Mouse (Mus musculus) kidney, embryonic 14.5 days (tissue): ENCODE data around the gene Cpt2. TPM values are rescaled to one million over a fixed set of nuclear protein-coding genes. Genes with fewer than 3 reads are reported as not detected.

Experiments used
- ATAC-seq: fragments of 200-750 bp; cut with Nextera tagmentation; 2 replicates; pipeline ENCODE4 v1.8.0; 2017; ENCODE audit warnings: moderate number of reproducible peaks, mild to moderate bottlenecking, moderate TSS enrichment, moderate library complexity; ENCODE audit not compliant: low FRiP score, low TSS enrichment
- H3K27ac ChIP-seq: fragments of 300-500 bp; sonication (generic); 2 replicates; pipeline ENCODE4 v1.5.1; 2014; ENCODE audit warnings: low read depth, mild to moderate bottlenecking, low read length, moderate library complexity, mixed read lengths
- H3K27me3 ChIP-seq: fragments of 300-500 bp; sonication (generic); 2 replicates; pipeline ENCODE4 v1.6.1; 2014; ENCODE audit warnings: mild to moderate bottlenecking, low read length; ENCODE audit not compliant: control insufficient read depth, insufficient read depth
- H3K36me3 ChIP-seq: fragments of 300-500 bp; sonication (generic); 2 replicates; pipeline ENCODE4 v1.6.1; 2014; ENCODE audit warnings: low read length, mixed read lengths; ENCODE audit not compliant: control insufficient read depth, insufficient read depth
- H3K4me1 ChIP-seq: fragments of 300-500 bp; sonication (generic); 2 replicates; pipeline ENCODE4 v1.6.1; 2014; ENCODE audit warnings: low read length, mixed read lengths; ENCODE audit not compliant: control insufficient read depth, insufficient read depth
- H3K4me2 ChIP-seq: fragments of 300-500 bp; sonication (generic); replicated peaks from 2 replicates; pipeline ENCODE4 v1.6.1; 2014; ENCODE audit warnings: low read depth, mild to moderate bottlenecking, low read length
- H3K4me3 ChIP-seq: fragments of 300-500 bp; sonication (generic); 2 replicates; pipeline ENCODE4 v1.5.1; 2014; ENCODE audit warnings: mild to moderate bottlenecking, low read length
- H3K9ac ChIP-seq: fragments of 300-500 bp; sonication (generic); 2 replicates; pipeline ENCODE4 v1.6.1; 2014; ENCODE audit warnings: low read depth, mild to moderate bottlenecking, low read length, moderate library complexity
- H3K9me3 ChIP-seq: fragments of 300-500 bp; sonication (generic); 2 replicates; pipeline ENCODE4 v1.6.1; 2016; ENCODE audit warnings: low read length; ENCODE audit not compliant: control insufficient read depth
- whole genome bisulfite sequencing: fragments of 180-500 bp; shearing (Covaris S2); extraction: QIAGEN DNeasy Blood & Tissue Kit; methylation state at CpG from one replicate; pipeline ENCODE4 v1.1.7; 2014; 5-methylcytosine and 5-hydroxymethylcytosine counted together
- polyA plus RNA-seq: library from polyadenylated mRNA; unstranded; fragments of >200 nt; fragmentation: Nextera tagmentation; extraction: Ambion mirVana; gene quantifications from 2 replicates; pipeline ENCODE4 v1.2.1, GENCODE M21; 2014

Cpt2 gene
- polyA plus RNA-seq, 1 experiment from 2014 or later = 49.5 TPM

- WGBS = 89% methylated on average over 4 of the region's 4 CpGs
- H3K4me2 ChIP-seq = no peak overlapping the region
- no peak overlapping the region for H3K27ac ChIP-seq
- no peak for ATAC-seq
- H3K27me3 ChIP-seq = no peaks in the 10 kb centered on the region
- no peaks in the 10 kb centered on the region for H3K9me3 ChIP-seq
- H3K4me1 ChIP-seq = no peaks in the 10 kb centered on the region
- H3K9ac ChIP-seq = no peak overlapping the region
- H3K36me3 ChIP-seq = no peaks in the 10 kb centered on the region; the same call in 1 of the 2 replicates
- no peak overlapping the region for H3K4me3 ChIP-seq
Measured at GRCm38 (mm10) chr4:107864866-107865265, 58.5 kb downstream of the Cpt2 start.

DNA sequence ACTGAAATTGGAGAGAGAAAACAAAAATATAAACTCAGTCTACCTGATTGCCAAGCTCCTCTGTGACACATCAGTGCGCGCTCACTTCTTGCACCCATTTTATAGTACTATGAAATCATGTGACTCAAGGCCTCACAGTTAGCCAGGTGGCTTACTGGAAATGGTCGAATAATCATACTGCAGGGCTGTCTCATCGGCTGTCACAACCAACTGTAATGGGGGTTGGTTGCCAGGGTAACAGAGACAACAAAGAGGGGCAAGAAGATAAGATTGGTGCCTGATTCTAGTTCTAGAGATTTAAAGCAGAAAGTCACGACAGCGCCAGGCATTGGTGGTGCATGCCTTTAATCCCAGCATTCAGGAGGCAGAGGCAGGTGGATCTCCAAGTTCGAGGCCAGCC, 64.4 kb downstream of the Cpt2 start:
- no peak for ATAC-seq
- no peaks in the 10 kb centered on the region for H3K27me3 ChIP-seq
- H3K27ac ChIP-seq = no peak overlapping the region
- WGBS = 90% methylated on average over 7 of the region's 7 CpGs
- no peak overlapping the region for H3K4me3 ChIP-seq
- no peak overlapping the region for H3K4me2 ChIP-seq
- no peaks in the 10 kb centered on the region for H3K4me1 ChIP-seq
- H3K36me3 ChIP-seq = peaks cover 2% of the 10 kb centered on the region; the same call in 1 of the 2 replicates
- no peak overlapping the region for H3K9ac ChIP-seq
- no peaks in the 10 kb centered on the region for H3K9me3 ChIP-seq

GRCm38 (mm10) chr4:107856958-107857686, 66.3 kb downstream of the Cpt2 start:
- Histone ChIP-seq H3K4me1 (no peaks in the 10 kb centered on the region), H3K9me3 (no peaks in the 10 kb centered on the region), H3K9ac (no peak overlapping the region), H3K4me2 (no peak overlapping the region), H3K27ac (no peak overlapping the region), H3K36me3 (peaks cover 2% of the 10 kb centered on the region; the same call in 1 of the 2 replicates), H3K27me3 (no peaks in the 10 kb centered on the region), H3K4me3 (no peak overlapping the region)
- WGBS = 76% methylated on average over 11 of the region's 11 CpGs
- ATAC-seq = no peak

Other genes starting within 250 kb of the Cpt2 start
- not detected in 2 replicates for gene Dmrtb1, start 239.4 kb downstream of the Cpt2 start, polyA plus RNA-seq
- 3.6 and 4.2 TPM in 2 replicates for gene Lrp8, start 121.3 kb downstream of the Cpt2 start, polyA plus RNA-seq
- gene Magoh, start 43.9 kb downstream of the Cpt2 start, polyA plus RNA-seq = 229 and 331 TPM in 2 replicates
- gene 0610037L13Rik, start 33.8 kb downstream of the Cpt2 start, polyA plus RNA-seq = 126 and 148 TPM in 2 replicates
- not detected in 2 replicates for gene Slc1a7, start 44.7 kb upstream of the Cpt2 start, polyA plus RNA-seq
- gene Podn, start 172.8 kb upstream of the Cpt2 start, polyA plus RNA-seq = 0.46 and 1.0 TPM in 2 replicates
- 209 and 254 TPM in 2 replicates for gene Scp2, start 221.4 kb upstream of the Cpt2 start, polyA plus RNA-seq
- gene Echdc2, start 241.8 kb upstream of the Cpt2 start, polyA plus RNA-seq = 37.7 and 43.9 TPM in 2 replicates